Mouse (Mus musculus): Measurements from ENCODE around the gene Zrsr2.

GRCm38 (mm10) chrX:163996754-163997153 is 38.3 kb upstream of the Zrsr2 start:
- TF ChIP-seq POLR2A (IDR thresholded peaks at IDR 0.05; ENCODE audit: extremely low read depth, insufficient read depth, low read length) = no peak
- no peak for TF ChIP-seq CTCF (IDR thresholded peaks at IDR 0.05; ENCODE audit: extremely low read depth, insufficient read depth, low read length)

All from cortical plate, adult 2 months (tissue).